Mouse (Mus musculus) midbrain, embryonic 14.5 days (tissue): ENCODE measurements around the gene Itgb3. TPM values are rescaled to one million over a fixed set of nuclear protein-coding genes. Genes with fewer than 3 reads are reported as not detected.

Experiments
- ATAC-seq: fragments of 200-750 bp; cut with Nextera tagmentation; 2 replicates; pipeline ENCODE4 v1.8.0; 2017; ENCODE audit warnings: moderate number of reproducible peaks, moderate library complexity; ENCODE audit not compliant: low FRiP score, low TSS enrichment
- DNase-seq: peaks from one replicate; pipeline ENCODE4 v3.0.0-alpha.2; 2015
- H3K27ac ChIP-seq: fragments of 300-500 bp; sonication (generic); replicated peaks from 2 replicates; pipeline ENCODE4 v1.5.1; 2014; ENCODE audit warnings: mild to moderate bottlenecking, low read depth, low read length, moderate library complexity
- H3K27me3 ChIP-seq: fragments of 300-500 bp; sonication (generic); 2 replicates; pipeline ENCODE4 v1.6.1; 2014; ENCODE audit warnings: low read length, control low read depth, mixed read lengths; ENCODE audit not compliant: control insufficient read depth, insufficient read depth
- H3K36me3 ChIP-seq: fragments of 300-500 bp; sonication (generic); 2 replicates; pipeline ENCODE4 v1.6.1; 2014; ENCODE audit warnings: low read length, control low read depth; ENCODE audit not compliant: control insufficient read depth, insufficient read depth
- H3K4me1 ChIP-seq: fragments of 300-500 bp; sonication (generic); 2 replicates; pipeline ENCODE4 v1.6.1; 2014; ENCODE audit warnings: mild to moderate bottlenecking, antibody characterized with exemption, low read length, control low read depth; ENCODE audit not compliant: control insufficient read depth, insufficient read depth
- H3K4me2 ChIP-seq: fragments of 300-500 bp; sonication (generic); 2 replicates; pipeline ENCODE4 v1.6.1; 2014; ENCODE audit warnings: mild to moderate bottlenecking, low read length, moderate library complexity
- H3K4me3 ChIP-seq: fragments of 300-500 bp; sonication (generic); replicated peaks from 2 replicates; pipeline ENCODE4 v1.5.1; 2014; ENCODE audit warnings: low read depth, low read length
- H3K9ac ChIP-seq: fragments of 300-500 bp; sonication (generic); replicated peaks from 2 replicates; pipeline ENCODE4 v1.6.1; 2014; ENCODE audit warnings: mild to moderate bottlenecking, low read length, moderate library complexity
- H3K9me3 ChIP-seq: fragments of 300-500 bp; sonication (generic); 2 replicates; pipeline ENCODE4 v1.6.1; 2016; ENCODE audit warnings: low read length, control low read depth, mixed read lengths; ENCODE audit not compliant: control insufficient read depth
- WGBS: fragments of 180-500 bp; shearing (Covaris S2); extraction: QIAGEN DNeasy Blood & Tissue Kit; methylation state at CpG from one replicate; pipeline ENCODE4 v1.1.7; 2014; 5-methylcytosine and 5-hydroxymethylcytosine counted together
- polyA plus RNA-seq: library from polyadenylated mRNA; unstranded; fragments of >200 nt; fragmentation: Nextera tagmentation; extraction: Ambion mirVana; gene quantifications from 2 replicates; pipeline ENCODE4 v1.2.1, GENCODE M21; 2014

Gene Itgb3
- polyA plus RNA-seq, 1 experiment from 2014 or later: 0.28 TPM

GRCm38 (mm10) chr11:104579575-104579974 is 28.2 kb upstream of the Itgb3 start:
- DNase-seq (no peak), ATAC-seq (no peak)
- 88% methylated on average over 8 of the region's 8 CpGs for WGBS
- no peaks in the 10 kb centered on the region for H3K36me3 ChIP-seq
- H3K4me3 ChIP-seq: no peak overlapping the region
- H3K27me3 ChIP-seq: no peaks in the 10 kb centered on the region
- no peak overlapping the region for H3K4me2 ChIP-seq
- no peak overlapping the region for H3K9ac ChIP-seq
- H3K4me1 ChIP-seq: peaks cover 4% of the 10 kb centered on the region; the same call in 1 of the 2 replicates
- H3K9me3 ChIP-seq: no peaks in the 10 kb centered on the region
- no peak overlapping the region for H3K27ac ChIP-seq

- peaks cover 4% of the 10 kb centered on the region; the same call in 1 of the 2 replicates for H3K4me1 ChIP-seq
- no peaks in the 10 kb centered on the region for H3K9me3 ChIP-seq
- no peak for ATAC-seq
- no peaks in the 10 kb centered on the region for H3K36me3 ChIP-seq
- no peak overlapping the region for H3K4me3 ChIP-seq
- DNase-seq: peak; percentile 23
- H3K27ac ChIP-seq: no peak overlapping the region
- no peak overlapping the region for H3K9ac ChIP-seq
- H3K27me3 ChIP-seq: no peaks in the 10 kb centered on the region
- WGBS: 68% methylated on average over 6 of the region's 6 CpGs
- H3K4me2 ChIP-seq: no peak overlapping the region
Observed at GRCm38 (mm10) chr11:104580091-104580490, 27.7 kb upstream of the Itgb3 start.

GRCm38 (mm10) chr11:104580606-104581005 is 27.2 kb upstream of the Itgb3 start:
- H3K27me3 ChIP-seq: no peaks in the 10 kb centered on the region
- no peaks in the 10 kb centered on the region for H3K36me3 ChIP-seq
- no peaks in the 10 kb centered on the region for H3K9me3 ChIP-seq
- no peak overlapping the region for H3K4me2 ChIP-seq
- ATAC-seq (no peak), DNase-seq (no peak)
- no peak overlapping the region for H3K4me3 ChIP-seq
- no peak overlapping the region for H3K9ac ChIP-seq
- H3K4me1 ChIP-seq: peaks cover 4% of the 10 kb centered on the region; the same call in 1 of the 2 replicates
- WGBS: 90% methylated on average over 5 of the region's 5 CpGs
- H3K27ac ChIP-seq: no peak overlapping the region

- ATAC-seq: no peak
- H3K9ac ChIP-seq: no peak overlapping the region
- H3K4me2 ChIP-seq: no peak overlapping the region
- peaks cover 4% of the 10 kb centered on the region; the same call in 1 of the 2 replicates for H3K4me1 ChIP-seq
- peak; percentile 28 for DNase-seq
- 61% methylated on average over 18 of the region's 18 CpGs for WGBS
- no peaks in the 10 kb centered on the region for H3K27me3 ChIP-seq
- no peaks in the 10 kb centered on the region for H3K36me3 ChIP-seq
- no peak overlapping the region for H3K27ac ChIP-seq
- H3K4me3 ChIP-seq: no peak overlapping the region
- no peaks in the 10 kb centered on the region for H3K9me3 ChIP-seq
Observed at GRCm38 (mm10) chr11:104581446-104582307, 26.1 kb upstream of the Itgb3 start.

GRCm38 (mm10) chr11:104582308-104582606 is 25.5 kb upstream of the Itgb3 start:
- Histone ChIP-seq H3K4me1 (peaks cover 4% of the 10 kb centered on the region; the same call in 1 of the 2 replicates), H3K36me3 (no peaks in the 10 kb centered on the region), H3K9ac (no peak overlapping the region), H3K4me2 (no peak overlapping the region), H3K27ac (no peak overlapping the region), H3K4me3 (no peak overlapping the region), H3K9me3 (no peaks in the 10 kb centered on the region), H3K27me3 (no peaks in the 10 kb centered on the region)
- 91% methylated on average over 2 of the region's 2 CpGs for WGBS
- DNase-seq (no peak), ATAC-seq (no peak)

- H3K4me3 ChIP-seq: no peak overlapping the region
- no peak overlapping the region for H3K9ac ChIP-seq
- peaks cover 4% of the 10 kb centered on the region; the same call in 1 of the 2 replicates for H3K4me1 ChIP-seq
- H3K9me3 ChIP-seq: no peaks in the 10 kb centered on the region
- no peak for ATAC-seq
- no peak overlapping the region for H3K27ac ChIP-seq
- no peak for DNase-seq
- WGBS: 57% methylated on average over 13 of the region's 13 CpGs
- no peak overlapping the region for H3K4me2 ChIP-seq
- no peaks in the 10 kb centered on the region for H3K36me3 ChIP-seq
- H3K27me3 ChIP-seq: no peaks in the 10 kb centered on the region
Observed at GRCm38 (mm10) chr11:104582630-104583364, 25.0 kb upstream of the Itgb3 start.

GRCm38 (mm10) chr11:104585495-104585894 is 22.3 kb upstream of the Itgb3 start:
- ATAC-seq: no peak
- Histone ChIP-seq H3K4me1 (no peaks in the 10 kb centered on the region), H3K9me3 (peaks cover 10% of the 10 kb centered on the region), H3K27me3 (no peaks in the 10 kb centered on the region), H3K9ac (no peak overlapping the region), H3K4me3 (no peak overlapping the region), H3K4me2 (no peak overlapping the region), H3K36me3 (no peaks in the 10 kb centered on the region), H3K27ac (no peak overlapping the region)
- DNase-seq: no peak
- 81% methylated on average over 5 of the region's 5 CpGs for WGBS

- WGBS: 97% methylated on average over 9 of the region's 9 CpGs
Observed at GRCm38 (mm10) chr11:104587904-104588303, 19.9 kb upstream of the Itgb3 start.

More at GRCm38 (mm10) chr11:104587904-104588303, 19.9 kb upstream of the Itgb3 start:
- Histone ChIP-seq H3K9me3 (peaks cover 10% of the 10 kb centered on the region), H3K4me2 (no peak overlapping the region), H3K36me3 (no peaks in the 10 kb centered on the region), H3K27me3 (no peaks in the 10 kb centered on the region), H3K27ac (no peak overlapping the region), H3K4me3 (no peak overlapping the region), H3K4me1 (no peaks in the 10 kb centered on the region), H3K9ac (no peak overlapping the region)
- no peak for DNase-seq
- no peak for ATAC-seq
